Mouse (Mus musculus) forebrain, embryonic 14.5 days (tissue): Measurements from ENCODE around the gene Rrp7a. TPM values are rescaled to one million over a fixed set of nuclear protein-coding genes. Genes with fewer than 3 reads are reported as not detected.
A peak's percentile ranks its signal among the peaks of the same experiment; 100 is the strongest.
"Not testable (repeated sequence)": the region's sequence is repeated elsewhere in the genome, so short reads cannot be mapped to it uniquely, and the experiment has no call there.

Experiments used
- ATAC-seq: fragments of 200-750 bp; cut with Nextera tagmentation; 2 replicates; pipeline ENCODE4 v1.8.0; 2017; ENCODE audit warnings: mild to moderate bottlenecking, moderate library complexity
- DNase-seq: peaks from one replicate; pipeline ENCODE4 v3.0.0-alpha.2; 2015; ENCODE audit warnings: low spot score
- H3K27ac ChIP-seq: fragments of 300-500 bp; sonication (generic); 2 replicates; pipeline ENCODE4 v1.5.1; 2014; ENCODE audit warnings: low read depth, mild to moderate bottlenecking, control low read depth, low read length, moderate library complexity
- H3K27me3 ChIP-seq: fragments of 300-500 bp; sonication (generic); replicated peaks from 2 replicates; pipeline ENCODE4 v1.6.1; 2014; ENCODE audit warnings: low read length, control low read depth, mixed read lengths; ENCODE audit not compliant: control insufficient read depth, insufficient read depth
- H3K36me3 ChIP-seq: fragments of 300-500 bp; sonication (generic); 2 replicates; pipeline ENCODE4 v1.6.1; 2014; ENCODE audit warnings: low read length, control low read depth; ENCODE audit not compliant: control insufficient read depth, insufficient read depth
- H3K4me1 ChIP-seq: fragments of 300-500 bp; sonication (generic); 2 replicates; pipeline ENCODE4 v1.6.1; 2014; ENCODE audit warnings: antibody characterized with exemption, low read length, control low read depth; ENCODE audit not compliant: control insufficient read depth, insufficient read depth
- H3K4me2 ChIP-seq: fragments of 300-500 bp; sonication (generic); 2 replicates; pipeline ENCODE4 v1.6.1; 2014; ENCODE audit warnings: mild to moderate bottlenecking, control low read depth, low read length
- H3K4me3 ChIP-seq: fragments of 300-500 bp; sonication (generic); 2 replicates; pipeline ENCODE4 v1.5.1; 2014; ENCODE audit warnings: low read depth, low read length, control low read depth
- H3K9ac ChIP-seq: fragments of 300-500 bp; sonication (generic); 2 replicates; pipeline ENCODE4 v1.6.1; 2014; ENCODE audit warnings: mild to moderate bottlenecking, low read length, control low read depth, moderate library complexity
- H3K9me3 ChIP-seq: fragments of 300-500 bp; sonication (generic); replicated peaks from 2 replicates; pipeline ENCODE4 v1.6.1; 2016; ENCODE audit warnings: low read length, control low read depth, mixed read lengths; ENCODE audit not compliant: control insufficient read depth
- WGBS: fragments of 180-500 bp; shearing (Covaris S2); extraction: QIAGEN DNeasy Blood & Tissue Kit; methylation state at CpG from one replicate; pipeline ENCODE4 v1.1.7; 2014; 5-methylcytosine and 5-hydroxymethylcytosine counted together
- polyA plus RNA-seq: library from polyadenylated mRNA; unstranded; fragments of >200 nt; fragmentation: Nextera tagmentation; extraction: Ambion mirVana; gene quantifications from 2 replicates; pipeline ENCODE4 v1.2.1, GENCODE M21; 2014

The Rrp7a gene
- polyA plus RNA-seq, 1 experiment from 2014 or later = 64.2 TPM

- WGBS = under 1% methylated on average over 56 of the region's 56 CpGs
- H3K9me3 ChIP-seq = no peaks in the 10 kb centered on the region
- H3K27me3 ChIP-seq = no peaks in the 10 kb centered on the region
- peak within 1 kb of the TSS; percentile 97 for H3K9ac ChIP-seq
- peaks cover 23% of the 10 kb centered on the region for H3K36me3 ChIP-seq
- peaks cover 10% of the 10 kb centered on the region for H3K4me1 ChIP-seq
- DNase-seq (peak; percentile 99), ATAC-seq (peak; percentile 94)
- H3K4me3 ChIP-seq = peak within 1 kb of the TSS; percentile 89
- peak within 1 kb of the TSS; percentile 97 for H3K27ac ChIP-seq
- H3K4me2 ChIP-seq = peak within 1 kb of the TSS; percentile 77
These were observed 26.8 kb upstream of the Rrp7a start, which contains the start of gene Poldip3 for GRCm38 (mm10) chr15:83149196-83150072. TSS of gene Poldip3 (minus strand) at chr15:83149384.

GRCm38 (mm10) chr15:83148801-83149195 lies 26.2 kb upstream of the Rrp7a start:
- peaks cover 10% of the 10 kb centered on the region for H3K4me1 ChIP-seq
- peaks cover 20% of the 10 kb centered on the region for H3K36me3 ChIP-seq
- no peaks in the 10 kb centered on the region for H3K9me3 ChIP-seq
- no peaks in the 10 kb centered on the region for H3K27me3 ChIP-seq
- peak overlapping the region; percentile 97 for H3K9ac ChIP-seq
- H3K4me2 ChIP-seq = peak overlapping the region; percentile 77
- 0% methylated on average over 40 of the region's 41 CpGs for WGBS
- no peak for DNase-seq
- peak; percentile 83 for ATAC-seq
- peak overlapping the region; percentile 89 for H3K4me3 ChIP-seq
- peak overlapping the region; percentile 97 for H3K27ac ChIP-seq

DNA sequence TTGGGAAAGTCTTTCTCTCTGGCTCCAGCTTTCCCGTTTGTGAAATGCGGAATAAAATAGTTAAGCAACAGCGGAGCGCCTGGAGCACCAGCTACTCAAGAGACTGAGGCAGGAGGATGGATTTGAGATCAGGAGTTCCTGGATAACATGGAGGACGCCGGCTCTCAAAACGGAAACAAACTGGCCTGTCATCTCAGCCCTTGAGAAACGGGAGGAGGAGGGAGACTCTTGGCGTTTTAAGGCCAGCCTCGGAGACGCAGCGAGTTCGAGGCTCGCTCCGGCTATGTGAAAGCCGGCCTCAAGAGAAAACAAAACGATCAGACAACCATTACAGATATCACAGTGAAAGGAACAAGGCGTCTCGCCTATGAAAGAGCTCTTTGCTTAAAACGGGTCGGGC lies 25.8 kb upstream of the Rrp7a start:
- DNase-seq = peak; percentile 3
- Histone ChIP-seq H3K27me3 (no peaks in the 10 kb centered on the region), H3K36me3 (peaks cover 20% of the 10 kb centered on the region), H3K4me3 (peak overlapping the region; percentile 89), H3K4me1 (peaks cover 10% of the 10 kb centered on the region), H3K27ac (peak overlapping the region; percentile 97), H3K9me3 (no peaks in the 10 kb centered on the region), H3K9ac (peak overlapping the region; percentile 97), H3K4me2 (peak overlapping the region; percentile 77)
- WGBS = 3% methylated on average over 21 of the region's 21 CpGs
- ATAC-seq = no peak

DNA sequence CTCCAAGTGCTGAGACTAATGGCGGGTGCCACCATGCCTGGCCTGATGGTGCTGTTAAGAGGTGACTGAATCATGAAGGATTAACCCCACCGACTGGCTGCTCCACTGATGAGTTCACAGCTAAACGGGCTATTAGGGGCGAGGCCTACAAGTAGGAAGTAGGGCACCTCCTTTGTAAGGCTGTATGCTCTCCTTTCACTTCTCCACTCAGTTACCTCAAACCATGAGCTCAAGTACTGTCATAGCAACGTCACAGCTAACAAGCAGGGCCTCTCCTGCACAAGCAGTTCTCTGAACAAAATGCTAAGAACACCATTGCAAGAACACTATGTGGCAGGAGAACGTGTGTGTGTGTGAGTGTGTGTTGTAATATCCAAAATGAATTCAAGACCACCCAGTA lies 22.9 kb upstream of the Rrp7a start:
- Histone ChIP-seq H3K9ac (no peak overlapping the region), H3K4me1 (peaks cover 13% of the 10 kb centered on the region), H3K4me2 (no peak overlapping the region), H3K9me3 (no peaks in the 10 kb centered on the region), H3K36me3 (peaks cover 20% of the 10 kb centered on the region), H3K4me3 (no peak overlapping the region), H3K27ac (no peak overlapping the region), H3K27me3 (no peaks in the 10 kb centered on the region)
- no peak for ATAC-seq
- WGBS = 87% methylated on average over 6 of the region's 6 CpGs
- no peak for DNase-seq

GRCm38 (mm10) chr15:83142861-83143260 lies 20.3 kb upstream of the Rrp7a start:
- H3K9me3 ChIP-seq = no peaks in the 10 kb centered on the region
- peak; percentile 13 for DNase-seq
- no peak overlapping the region for H3K4me3 ChIP-seq
- H3K4me2 ChIP-seq = no peak overlapping the region
- no peak overlapping the region; the same call in 1 of the 2 replicates for H3K9ac ChIP-seq
- ATAC-seq = no peak
- 27% methylated on average over 5 of the region's 5 CpGs for WGBS
- no peaks in the 10 kb centered on the region for H3K27me3 ChIP-seq
- no peak overlapping the region for H3K27ac ChIP-seq
- H3K36me3 ChIP-seq = peaks cover 31% of the 10 kb centered on the region
- H3K4me1 ChIP-seq = peaks cover 6% of the 10 kb centered on the region; the same call in 1 of the 2 replicates

- H3K9ac ChIP-seq = no peak overlapping the region
- WGBS = 97% methylated on average over 2 of the region's 2 CpGs
- no peaks in the 10 kb centered on the region for H3K4me1 ChIP-seq
- ATAC-seq (no peak), DNase-seq (no peak)
- H3K27me3 ChIP-seq = no peaks in the 10 kb centered on the region
- H3K27ac ChIP-seq = no peak overlapping the region
- no peaks in the 10 kb centered on the region for H3K9me3 ChIP-seq
- peaks cover 82% of the 10 kb centered on the region for H3K36me3 ChIP-seq
- no peak overlapping the region for H3K4me3 ChIP-seq
- H3K4me2 ChIP-seq = no peak overlapping the region
These were observed 13.1 kb upstream of the Rrp7a start for GRCm38 (mm10) chr15:83135654-83136053.

- ATAC-seq (no peak), DNase-seq (no peak)
- no peaks in the 10 kb centered on the region for H3K27me3 ChIP-seq
- H3K4me3 ChIP-seq = no peak overlapping the region
- WGBS = 86% methylated on average over 6 of the region's 6 CpGs
- H3K27ac ChIP-seq = no peak overlapping the region
- peaks cover 92% of the 10 kb centered on the region for H3K36me3 ChIP-seq
- no peaks in the 10 kb centered on the region for H3K4me1 ChIP-seq
- H3K9me3 ChIP-seq = no peaks in the 10 kb centered on the region
- no peak overlapping the region for H3K4me2 ChIP-seq
- no peak overlapping the region for H3K9ac ChIP-seq
These were observed 12.1 kb upstream of the Rrp7a start for GRCm38 (mm10) chr15:83134671-83135070.

- Histone ChIP-seq H3K27ac (no peak overlapping the region), H3K4me1 (no peaks in the 10 kb centered on the region), H3K27me3 (no peaks in the 10 kb centered on the region), H3K9me3 (no peaks in the 10 kb centered on the region), H3K9ac (no peak overlapping the region), H3K36me3 (peaks cover 92% of the 10 kb centered on the region), H3K4me3 (no peak overlapping the region), H3K4me2 (no peak overlapping the region)
- WGBS = 92% methylated on average over 7 of the region's 7 CpGs
- no peak for ATAC-seq
- DNase-seq = no peak
These were observed 7.1 kb upstream of the Rrp7a start for GRCm38 (mm10) chr15:83129530-83130231.

DNA sequence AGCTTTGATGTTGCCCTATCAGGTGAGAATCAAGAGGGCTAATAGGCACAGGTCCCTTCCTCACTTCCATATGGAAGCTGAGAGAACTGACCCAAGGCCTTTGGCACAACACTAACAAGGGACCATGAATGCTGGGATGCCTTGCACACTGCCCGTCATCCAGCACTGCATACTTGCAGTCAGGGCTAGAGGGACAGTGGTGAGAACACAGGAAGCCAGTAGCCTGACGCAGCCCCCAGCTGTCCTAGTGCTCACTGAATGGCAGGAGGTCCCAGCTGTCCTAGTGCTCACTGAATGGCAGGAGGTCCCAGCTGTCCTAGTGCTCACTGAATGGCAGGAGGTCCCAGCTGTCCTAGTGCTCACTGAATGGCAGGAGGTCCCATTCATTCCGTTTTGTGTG lies 4.4 kb upstream of the Rrp7a start:
- peaks cover 67% of the 10 kb centered on the region for H3K36me3 ChIP-seq
- ATAC-seq, H3K9me3 ChIP-seq, H3K27me3 ChIP-seq, H3K9ac ChIP-seq, H3K4me1 ChIP-seq, H3K4me2 ChIP-seq, H3K4me3 ChIP-seq, H3K27ac ChIP-seq, DNase-seq: not testable (repeated sequence)
- 62% methylated on average over 3 of the region's 3 CpGs for WGBS
